Mouse (Mus musculus) gastrocnemius, postnatal 36 days (tissue): ENCODE results near the gene Atp6v1g3. TPM values are rescaled to one million over a fixed set of nuclear protein-coding genes. Genes with fewer than 3 reads are reported as not detected.

Experiments used
- DNase-seq, 2 experiments: peaks; one replicate each; pipeline ENCODE4 v3.0.0; 2022
- intact Hi-C: fragments of 180-260 bp; cut with DNase I; formaldehyde crosslinking; loops from one replicate; pipeline ENCODE4 v1.15.1; 2025
- total RNA-seq, 2 experiments: library from RNA; stranded (reverse); gene quantifications; 2 replicates each; pipeline ENCODE4 v1.2.3; 2021

Gene Atp6v1g3
- total RNA-seq, 2 experiments from 2014 or later: not detected

DNA sequence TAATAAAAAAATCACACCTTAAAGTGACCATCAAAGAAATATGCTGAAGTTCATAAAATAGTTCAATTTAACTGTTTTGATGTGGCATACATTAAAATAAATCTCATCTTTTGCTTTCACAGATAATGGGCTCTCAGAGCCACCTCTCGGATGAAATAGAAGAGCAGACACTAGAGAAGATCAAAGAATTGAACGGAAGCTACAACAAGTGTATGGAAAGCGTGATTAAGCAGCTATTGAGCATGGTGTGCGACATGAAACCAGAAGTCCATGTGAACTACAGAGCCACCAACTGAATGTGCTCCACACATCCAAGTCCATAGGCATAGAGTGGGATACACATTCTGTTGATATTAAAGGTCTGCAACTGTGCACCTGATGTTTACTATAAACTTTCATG is 14.1 kb downstream of the Atp6v1g3 start:
- intact Hi-C loops: no loop called here

DNA sequence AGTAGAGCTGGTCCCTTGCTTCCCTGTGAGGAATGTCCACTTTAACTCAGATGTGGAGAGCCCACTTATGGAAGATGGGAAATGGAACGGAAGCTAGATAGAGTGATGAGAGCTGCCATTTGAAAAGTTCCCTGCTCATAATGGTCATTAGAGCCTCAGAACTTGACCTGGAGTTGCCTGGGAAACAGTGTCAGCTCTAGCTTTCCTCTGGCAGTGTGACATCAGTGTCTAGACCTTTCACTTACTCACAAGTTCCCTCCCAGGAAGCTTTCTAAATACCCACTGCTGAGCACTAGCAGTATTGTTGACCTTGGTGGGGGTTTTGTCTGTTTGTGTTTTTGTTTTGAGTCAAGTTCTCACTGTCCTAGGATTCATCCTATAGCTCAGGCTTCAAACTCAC is 15.2 kb downstream of the Atp6v1g3 start:
- intact Hi-C loops: no loop called here
- DNase-seq: no peak

More for the DNA sequence above, 14.1 kb downstream of the Atp6v1g3 start:
- DNase-seq: no peak

DNA sequence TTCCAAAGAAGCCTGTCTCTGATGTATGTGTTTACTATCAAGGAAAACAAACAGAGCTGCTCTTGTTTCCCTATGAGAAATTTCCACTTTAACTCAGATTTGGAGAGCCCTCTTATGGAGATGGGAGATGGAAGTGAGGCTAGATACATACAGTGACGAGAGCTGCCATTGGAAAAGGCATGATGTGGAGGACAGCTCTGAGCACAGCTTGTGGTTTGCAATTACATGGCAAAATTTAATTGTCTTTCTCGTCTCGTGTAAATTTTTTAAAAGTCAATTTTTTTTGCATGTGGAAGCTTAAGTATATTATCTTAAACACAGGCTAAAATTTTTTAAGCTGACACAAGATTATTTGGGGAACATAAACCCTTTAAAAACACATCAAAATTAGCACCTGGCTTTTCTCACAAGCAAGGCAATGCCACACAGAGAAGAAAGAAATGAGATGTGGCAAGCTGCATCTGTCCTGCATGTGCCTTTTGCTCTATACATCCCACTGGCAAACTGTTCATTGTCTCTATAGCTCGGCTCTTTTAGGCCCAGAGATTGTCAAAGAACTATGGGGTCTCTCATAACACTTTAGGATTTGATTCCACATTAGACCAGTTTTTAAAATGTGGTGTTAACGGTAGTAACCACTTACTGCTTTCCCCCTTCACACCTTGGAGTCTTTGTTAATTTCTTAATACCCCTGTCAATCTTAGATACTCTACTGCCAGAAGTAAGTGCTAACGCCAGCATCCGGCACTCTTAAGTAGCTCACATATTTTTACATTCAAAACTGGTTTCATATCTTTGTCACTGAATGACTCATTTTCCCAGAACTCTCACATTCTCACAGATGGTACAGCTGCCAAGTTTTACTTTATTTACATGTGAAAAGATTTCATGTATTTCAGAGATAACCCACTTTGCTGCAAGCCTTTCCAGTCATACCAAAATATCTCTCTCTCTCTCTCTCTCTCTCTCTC is 16.2 kb downstream of the Atp6v1g3 start:
- intact Hi-C loops: no loop called here
- DNase-seq: no peak

DNA sequence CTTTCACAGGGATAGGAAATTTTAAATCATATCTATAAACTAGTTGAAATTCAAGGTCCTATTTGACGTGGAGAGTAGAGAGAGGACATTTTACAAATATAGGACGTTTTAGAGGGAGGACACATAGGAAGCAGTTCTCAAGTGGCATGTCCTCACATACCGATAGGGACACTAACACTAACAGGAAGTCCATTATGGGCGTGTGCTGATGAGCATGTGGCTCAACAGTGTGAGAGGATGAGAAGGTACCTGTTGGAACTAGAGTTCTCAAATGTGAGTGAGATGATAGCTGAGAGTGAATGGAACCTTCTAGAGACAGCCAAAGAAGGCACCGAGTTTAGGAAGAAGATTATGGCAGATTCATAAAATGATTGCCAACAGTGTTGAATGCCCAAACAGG is 17.9 kb downstream of the Atp6v1g3 start:
- intact Hi-C loops: no loop called here
- DNase-seq: no peak

DNA sequence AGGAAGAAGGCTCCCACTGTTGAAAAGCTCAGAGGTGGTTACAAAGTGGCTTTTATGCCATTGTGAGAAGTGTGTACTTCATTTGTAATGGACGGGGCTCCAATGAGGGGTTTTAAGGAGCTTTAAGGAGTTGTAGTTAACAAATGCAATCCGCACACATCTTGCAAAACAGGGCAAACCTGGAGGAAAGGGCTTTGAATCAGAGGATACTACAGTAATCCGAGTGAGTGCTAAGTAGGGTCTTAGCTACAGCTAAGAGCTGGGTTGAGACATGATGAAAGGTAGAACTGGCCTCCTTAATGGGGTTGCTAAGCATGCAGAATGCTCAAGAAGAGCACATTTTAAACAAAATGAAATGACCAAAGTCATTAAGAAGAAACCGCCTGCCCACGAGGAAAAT is 20.9 kb downstream of the Atp6v1g3 start:
- intact Hi-C loops: no loop called here
- no peak for DNase-seq

DNA sequence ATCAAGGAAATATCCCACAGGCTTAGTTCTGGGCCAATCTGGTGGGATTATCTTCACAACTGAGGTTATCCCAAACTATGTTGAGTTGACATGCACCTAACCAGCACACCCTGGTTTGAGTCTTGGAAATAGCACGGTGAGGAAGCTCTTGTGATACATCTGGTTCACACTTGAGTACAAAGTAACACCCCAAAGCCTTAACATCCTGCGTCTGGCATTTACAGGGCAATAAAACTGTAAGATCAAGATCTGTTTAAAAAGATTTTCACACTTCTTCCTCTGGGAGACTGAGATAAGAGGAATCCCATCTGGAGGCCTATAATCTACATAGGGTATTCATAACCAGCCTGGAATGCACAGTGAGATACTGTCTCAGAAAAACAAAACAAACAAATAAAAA is 24.6 kb downstream of the Atp6v1g3 start:
- no peak for DNase-seq
- intact Hi-C loops: no loop called here

DNA sequence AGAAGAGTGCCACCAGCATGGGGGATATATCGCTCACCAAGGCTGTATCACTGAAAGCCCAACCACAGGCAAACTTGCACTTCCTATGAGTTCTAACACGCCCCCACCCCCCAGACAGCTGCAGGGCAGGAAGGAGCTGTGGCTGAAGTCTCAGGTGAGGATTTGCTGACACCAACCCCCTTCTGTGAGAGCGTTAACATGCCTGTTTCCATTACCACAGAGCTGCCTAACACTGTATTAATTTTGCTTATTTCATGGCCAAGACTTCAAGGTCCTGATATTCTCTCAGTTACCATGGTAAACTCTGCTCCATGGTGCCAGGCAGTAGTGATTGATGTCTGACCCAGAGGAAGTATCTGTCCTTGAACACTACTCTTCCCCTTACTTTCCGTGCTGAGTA is 26.0 kb downstream of the Atp6v1g3 start:
- DNase-seq: no peak
- intact Hi-C loops: no loop called here

DNA sequence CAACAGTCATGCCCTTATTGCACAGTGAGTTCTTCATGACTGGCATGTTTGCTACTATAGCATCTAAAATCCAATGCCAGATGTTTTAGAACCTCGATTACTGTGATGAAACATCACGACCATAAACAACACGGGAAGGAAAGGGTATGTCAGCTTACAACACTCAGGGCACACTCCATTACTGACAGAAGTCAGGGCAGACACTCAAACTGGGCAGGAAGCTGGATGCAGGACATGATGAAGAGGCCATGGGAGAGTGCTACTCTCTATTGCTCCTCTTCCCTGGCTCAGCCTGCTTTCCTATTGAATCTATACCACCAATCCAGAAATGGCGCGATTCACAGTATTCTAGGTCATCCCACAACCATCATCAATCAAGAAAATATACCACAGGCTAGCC is 28.4 kb downstream of the Atp6v1g3 start:
- no peak for DNase-seq
- intact Hi-C loops: no loop called here

DNA sequence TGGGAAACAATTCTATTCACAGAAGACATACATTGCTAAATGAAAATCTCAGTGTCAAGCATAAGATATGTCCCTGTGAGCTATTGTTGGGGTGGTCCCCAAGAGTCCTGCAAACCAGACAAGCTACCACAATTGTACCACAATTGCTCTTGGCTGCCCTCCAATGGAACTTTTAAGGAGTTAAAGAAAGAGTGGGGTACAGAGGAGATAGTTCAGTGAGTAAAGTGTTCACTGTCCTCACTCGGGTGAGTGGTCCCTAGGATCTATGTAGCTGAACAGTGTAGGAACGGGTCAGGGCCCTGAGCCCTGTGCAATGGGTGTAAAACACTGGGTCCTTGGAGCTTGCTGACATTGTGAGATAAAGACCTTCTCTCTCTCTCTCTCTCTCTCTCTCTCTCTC is 29.2 kb downstream of the Atp6v1g3 start:
- no peak for DNase-seq

DNA sequence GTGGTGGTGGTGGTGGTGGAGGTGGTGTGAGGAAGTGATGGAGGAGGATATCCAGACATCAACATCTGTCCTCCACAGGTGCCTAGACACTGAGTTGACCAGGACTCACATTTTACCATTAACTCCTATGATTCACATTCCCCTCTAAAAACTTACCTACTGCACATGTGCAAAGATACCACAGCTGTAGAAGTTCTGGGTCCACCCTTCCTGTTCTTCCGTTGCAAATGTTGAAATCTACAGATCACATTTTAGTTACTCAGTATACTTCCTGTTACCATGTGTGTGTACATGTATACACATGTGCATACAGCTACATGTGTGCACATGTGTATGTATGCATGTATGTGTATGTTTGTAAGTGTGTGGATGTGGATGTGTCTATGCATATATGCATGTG is 29.8 kb downstream of the Atp6v1g3 start:
- no peak for DNase-seq
- intact Hi-C loops: no loop called here

More for the DNA sequence above, 29.2 kb downstream of the Atp6v1g3 start:
- intact Hi-C loops: no loop called here

DNA sequence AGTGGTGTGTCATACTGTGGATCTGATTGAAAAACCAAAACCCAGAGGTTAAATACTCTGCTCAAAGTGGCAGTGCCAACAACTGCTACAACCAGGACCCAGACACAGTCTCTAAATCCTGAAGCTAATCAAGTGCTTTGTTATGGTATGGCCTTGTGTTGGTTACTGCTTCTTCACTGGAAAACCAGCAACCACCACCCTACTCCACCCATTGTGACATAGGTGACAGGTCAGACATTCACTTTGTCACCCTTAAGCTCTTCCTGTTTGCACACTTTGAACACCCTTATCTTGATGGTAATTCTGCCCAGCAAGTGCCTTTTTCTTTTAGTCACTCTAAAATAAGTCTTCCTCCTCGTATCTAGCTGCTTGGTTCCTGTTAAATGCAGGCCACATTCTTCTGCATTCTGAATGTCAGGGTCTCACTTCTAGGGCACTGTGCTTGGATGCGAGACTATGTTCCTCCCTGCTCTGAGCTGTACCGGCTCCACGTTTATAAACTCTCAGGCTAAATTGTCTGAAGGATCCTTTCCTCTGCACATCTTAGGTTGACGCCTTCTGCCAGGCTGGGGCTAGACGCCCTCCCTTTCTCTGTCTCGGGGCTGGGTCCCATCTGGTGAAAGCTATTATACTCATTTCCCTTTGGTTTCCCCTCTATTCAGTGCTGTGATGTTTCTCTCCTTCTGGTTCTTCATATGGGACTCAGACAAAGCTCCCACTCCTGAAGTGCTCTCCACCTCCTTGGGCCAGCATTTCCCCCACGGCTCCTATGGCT is 30.8 kb downstream of the Atp6v1g3 start:
- DNase-seq: no peak
- intact Hi-C loops: no loop called here

DNA sequence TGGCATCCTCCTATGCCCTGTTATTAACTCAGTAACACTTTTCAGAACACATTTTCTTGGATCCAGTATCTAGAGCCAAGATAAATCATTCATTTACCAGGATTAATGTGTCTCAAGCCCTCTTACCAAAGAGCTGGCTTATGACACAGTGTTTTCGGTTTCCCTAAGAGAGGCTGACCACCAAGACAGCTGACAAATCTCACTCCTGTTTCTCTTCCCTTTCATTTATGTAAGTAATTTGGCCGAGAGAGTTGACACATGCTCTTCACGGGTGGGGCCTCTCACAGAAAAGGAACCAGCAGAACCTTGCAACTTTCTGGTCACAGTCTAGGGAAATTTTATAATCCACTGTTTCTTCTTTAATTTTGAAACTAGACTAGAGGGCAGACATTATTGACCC is 49.1 kb downstream of the Atp6v1g3 start:
- DNase-seq: no peak
- intact Hi-C loops: loop anchor here (10.0 kb wide), 1 partner anchor 232 kb away; no protein-coding TSS in a partner anchor

DNA sequence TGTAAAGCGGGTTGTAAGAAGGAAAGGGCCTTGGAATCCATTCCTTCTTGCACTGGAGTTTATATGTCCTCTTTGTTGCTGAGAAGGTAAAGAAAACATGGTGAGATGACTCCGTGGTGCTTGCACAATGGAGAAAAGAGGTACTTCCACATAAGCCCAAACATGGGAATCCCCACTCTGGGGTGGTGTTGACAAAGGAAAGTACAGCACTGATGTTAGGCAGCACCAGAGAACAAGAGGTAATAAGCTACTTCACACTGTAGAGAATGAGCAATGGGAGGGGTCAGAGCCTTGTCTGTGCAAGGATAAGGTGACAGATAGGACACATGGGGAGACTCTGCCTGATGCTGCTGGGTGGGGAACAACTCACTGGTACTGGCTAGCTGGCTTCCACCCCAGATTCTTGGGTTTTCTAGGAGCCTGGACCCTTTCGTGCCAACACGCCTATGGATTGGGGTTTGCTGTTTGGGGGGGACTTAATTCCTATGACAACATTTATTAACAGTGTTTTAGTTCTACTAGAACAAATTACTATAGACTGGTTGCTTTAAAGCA is 49.6 kb downstream of the Atp6v1g3 start:
- intact Hi-C loops: loop anchor here (10.0 kb wide), 1 partner anchor 232 kb away; no protein-coding TSS in a partner anchor

DNA sequence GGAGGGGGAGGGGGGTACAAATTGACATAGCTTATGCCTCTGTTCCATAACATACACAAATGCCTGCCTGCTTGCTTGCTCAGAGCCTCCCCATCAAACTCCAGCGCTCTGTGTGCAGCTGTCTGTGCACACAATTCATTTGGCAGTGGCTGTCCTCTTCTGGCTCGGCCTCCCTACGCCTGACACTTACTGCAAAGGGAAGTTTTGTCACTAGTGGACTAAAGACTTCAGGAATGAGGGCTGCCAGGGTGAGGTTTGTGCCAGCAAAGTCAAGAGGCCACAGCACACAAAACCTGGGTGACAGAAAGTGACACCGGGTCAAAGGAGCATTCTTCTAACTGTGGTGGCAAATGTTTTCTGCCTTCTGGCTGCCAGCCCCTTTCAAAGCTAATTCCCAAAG is 52.6 kb downstream of the Atp6v1g3 start:
- intact Hi-C loops: loop anchor here (5.0 to 10.0 kb wide), 2 partner anchors 229 to 426 kb away; no protein-coding TSS in a partner anchor

More for the DNA sequence above, 49.6 kb downstream of the Atp6v1g3 start:
- no peak for DNase-seq

DNA sequence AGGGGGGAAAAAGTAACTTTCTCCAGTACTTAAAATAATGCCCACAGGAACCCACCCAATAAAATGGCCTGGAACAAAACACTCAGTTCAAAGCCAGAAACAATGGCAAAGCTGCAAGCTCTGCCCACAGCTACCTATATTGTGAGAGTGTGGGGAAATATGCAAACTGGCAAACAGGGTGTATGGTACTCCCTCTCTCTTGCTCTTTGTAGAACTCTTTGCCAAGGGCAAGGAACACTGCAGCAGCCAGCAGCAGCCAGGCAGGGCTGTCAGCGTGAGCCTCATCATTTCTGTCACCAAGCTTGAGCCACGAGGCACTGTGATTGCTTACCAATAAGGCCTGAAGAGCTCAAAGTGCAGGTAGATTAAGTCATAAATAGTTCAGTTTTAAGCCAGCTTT is 53.0 kb downstream of the Atp6v1g3 start:
- intact Hi-C loops: loop anchor here (5.0 to 10.0 kb wide), 2 partner anchors 228 to 426 kb away; no protein-coding TSS in a partner anchor
- no peak for DNase-seq

More for the DNA sequence above, 52.6 kb downstream of the Atp6v1g3 start:
- DNase-seq: no peak

DNA sequence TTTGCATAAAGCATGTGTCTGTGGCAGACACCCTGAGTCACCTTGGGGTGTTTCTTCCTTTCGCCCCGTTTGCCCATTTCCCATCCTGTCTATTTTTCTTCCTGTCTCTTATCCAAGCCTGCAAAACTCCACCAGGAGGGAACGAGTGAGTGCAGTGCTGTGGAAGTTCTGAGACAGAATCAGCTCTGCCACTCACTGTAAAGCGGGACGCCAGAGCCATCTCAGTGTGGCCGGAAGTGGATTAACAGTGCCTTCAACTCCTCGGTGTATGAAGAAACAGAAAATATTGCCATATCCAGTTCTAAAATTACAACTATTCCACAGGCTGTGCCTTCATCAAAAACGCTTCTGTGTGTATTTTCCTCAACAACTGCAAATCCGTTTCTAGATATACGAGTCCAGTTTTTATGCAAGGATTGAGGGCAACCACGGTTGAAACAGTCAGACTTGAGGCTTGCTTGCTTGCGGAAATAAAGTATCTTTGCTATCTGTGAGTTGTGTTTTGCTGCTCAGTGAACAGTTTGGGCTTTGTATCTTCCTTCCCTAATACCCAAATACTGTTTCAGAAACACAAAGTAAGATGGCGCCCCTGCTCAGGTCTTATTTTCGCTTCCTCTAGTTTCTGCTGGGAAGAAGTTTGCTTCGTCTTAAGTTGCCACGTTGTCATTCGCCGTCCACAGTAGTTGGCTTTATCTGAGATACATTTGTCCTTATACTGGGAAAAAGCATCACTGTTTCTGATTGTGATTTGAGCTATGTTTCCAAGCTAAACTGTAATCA is 54.1 kb downstream of the Atp6v1g3 start:
- no peak for DNase-seq
- intact Hi-C loops: loop anchor here (2.0 to 10.0 kb wide), 3 partner anchors 227 to 425 kb away; no protein-coding TSS in a partner anchor

DNA sequence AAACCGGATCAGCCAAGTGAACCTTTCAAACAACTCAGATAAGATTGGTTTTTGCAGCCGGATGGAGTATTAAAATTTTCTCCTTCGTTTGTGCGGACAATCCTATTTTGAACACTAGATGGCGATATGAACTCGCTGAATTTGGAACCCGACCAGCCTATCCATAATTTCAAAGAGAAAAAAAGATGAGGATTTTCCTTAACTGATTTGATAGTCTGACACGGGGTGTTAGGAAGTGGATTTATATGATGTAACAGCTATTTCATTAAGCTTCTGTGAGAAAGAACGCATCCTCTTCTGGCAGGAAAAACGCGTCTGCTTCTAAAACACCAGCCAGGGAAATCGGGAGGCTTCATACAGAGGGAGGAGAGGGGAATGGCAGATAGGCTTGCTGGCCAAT is 54.8 kb downstream of the Atp6v1g3 start:
- intact Hi-C loops: loop anchor here (2.0 to 10.0 kb wide), 3 partner anchors 226 to 424 kb away; no protein-coding TSS in a partner anchor
- no peak for DNase-seq

DNA sequence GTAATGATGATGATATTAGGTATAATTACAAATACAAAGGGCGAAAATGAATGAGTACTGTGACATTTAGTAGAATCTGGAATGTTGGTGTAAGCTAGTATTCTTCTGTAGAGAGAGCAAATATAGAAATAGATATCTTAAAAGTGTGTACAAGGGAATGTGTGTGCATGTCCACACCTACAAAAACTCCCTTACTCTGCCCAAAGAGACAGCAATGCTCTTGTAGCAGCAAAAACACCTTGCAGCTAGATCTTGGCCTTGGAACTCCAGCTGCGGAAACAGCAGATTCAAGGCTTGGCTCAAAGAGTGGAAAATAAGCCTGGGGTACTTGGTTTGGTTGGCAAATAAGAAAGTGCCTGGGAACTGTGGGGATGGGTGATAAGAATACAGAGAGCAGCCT is 57.0 kb downstream of the Atp6v1g3 start:
- intact Hi-C loops: no loop called here
- DNase-seq: no peak

DNA sequence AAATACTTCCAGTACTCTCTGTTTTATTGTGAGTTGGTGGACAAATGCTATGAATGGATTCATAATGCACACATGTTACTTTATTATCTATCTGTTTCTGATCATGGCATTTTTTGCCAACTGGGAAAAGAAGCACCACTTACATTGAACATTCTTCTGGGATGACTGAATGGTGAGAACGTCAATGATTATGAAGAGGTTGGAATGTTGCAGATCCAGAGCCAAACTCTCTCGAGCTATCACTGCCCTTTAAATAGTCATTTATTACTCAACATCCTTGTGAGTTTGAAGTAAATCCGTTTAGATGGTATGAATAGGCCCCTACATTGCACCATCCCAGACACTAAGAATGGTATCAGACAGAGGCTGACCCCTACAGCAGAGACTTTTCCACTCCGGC is 58.1 kb downstream of the Atp6v1g3 start:
- no peak for DNase-seq
- intact Hi-C loops: no loop called here

DNA sequence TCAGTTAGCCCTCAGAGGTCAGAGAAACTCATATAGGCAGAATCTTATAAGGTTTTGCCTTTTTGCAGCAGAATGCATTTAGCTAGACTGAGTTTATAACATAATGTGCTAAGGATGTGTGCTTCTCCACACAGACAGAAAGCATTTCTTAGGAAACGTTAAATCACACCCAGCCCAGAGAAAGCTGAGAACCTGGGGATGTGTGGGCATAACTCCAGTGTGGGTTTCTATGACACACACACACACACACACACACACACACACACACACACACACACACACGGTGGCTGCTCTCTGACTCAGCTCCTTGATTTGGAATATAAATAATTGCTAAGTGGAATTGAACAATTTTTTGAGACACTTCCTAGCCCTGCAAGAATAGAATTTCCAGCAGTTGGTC is 61.2 kb downstream of the Atp6v1g3 start:
- intact Hi-C loops: no loop called here

More for the DNA sequence above, 61.2 kb downstream of the Atp6v1g3 start:
- DNase-seq: no peak
